Mouse (Mus musculus) gastrocnemius, postnatal 4 days (tissue): ENCODE data around the gene Ufc1. TPM values are rescaled to one million over a fixed set of nuclear protein-coding genes. Genes with fewer than 3 reads are reported as not detected.

Source experiments
- DNase-seq, 2 experiments: peaks; one replicate each; pipeline ENCODE4 v3.0.0; 2021 to 2022; ENCODE audit warnings: low spot score in 2 of 2, mixed read lengths in 2 of 2
- total RNA-seq, 2 experiments: library from RNA; stranded (reverse); gene quantifications; 2 replicates each; pipeline ENCODE4 v1.2.3; 2021

The Ufc1 gene
- total RNA-seq, 2 experiments from 2014 or later, result 88.1 to 89.8 TPM

GRCm38 (mm10) chr1:171271196-171271595 is 23.6 kb downstream of the Ufc1 start:
- DNase-seq, result no peak

- DNase-seq, result no peak
Measured at GRCm38 (mm10) chr1:171270573-171270900, 24.3 kb downstream of the Ufc1 start.

GRCm38 (mm10) chr1:171269848-171270572 is 24.8 kb downstream of the Ufc1 start, which contains the start of gene B4galt3:
Gene B4galt3, plus strand, starts transcription at chr1:171270328.
- peak; percentile 93 to 95 for DNase-seq

- no peak for DNase-seq
Measured at GRCm38 (mm10) chr1:171268341-171268740, 26.5 kb downstream of the Ufc1 start.

GRCm38 (mm10) chr1:171265971-171266744 is 28.7 kb downstream of the Ufc1 start:
- DNase-seq, result no peak

GRCm38 (mm10) chr1:171263666-171264461 is 31.0 kb downstream of the Ufc1 start:
- DNase-seq, result no peak

GRCm38 (mm10) chr1:171263185-171263611 is 31.6 kb downstream of the Ufc1 start:
- peak in 1 of 2 experiments; percentile 56 for DNase-seq

GRCm38 (mm10) chr1:171262594-171263130 is 32.2 kb downstream of the Ufc1 start:
- DNase-seq, result peak in 1 of 2 experiments; percentile 75

GRCm38 (mm10) chr1:171260316-171260715 is 34.5 kb downstream of the Ufc1 start:
- no peak for DNase-seq

GRCm38 (mm10) chr1:171258921-171259320 is 35.9 kb downstream of the Ufc1 start:
- no peak for DNase-seq

GRCm38 (mm10) chr1:171257781-171258180 is 37.0 kb downstream of the Ufc1 start:
- DNase-seq, result no peak

GRCm38 (mm10) chr1:171256937-171257548 is 37.8 kb downstream of the Ufc1 start:
- peak in 1 of 2 experiments; percentile 62 for DNase-seq

GRCm38 (mm10) chr1:171256095-171256818 is 38.6 kb downstream of the Ufc1 start:
- no peak for DNase-seq

GRCm38 (mm10) chr1:171252415-171252814 is 42.4 kb downstream of the Ufc1 start:
- no peak for DNase-seq

- peak in 1 of 2 experiments; percentile 69 for DNase-seq
Measured at GRCm38 (mm10) chr1:171251594-171252324, 43.1 kb downstream of the Ufc1 start.

- peak in 1 of 2 experiments; percentile 64 for DNase-seq
Measured at GRCm38 (mm10) chr1:171250680-171251593, 43.9 kb downstream of the Ufc1 start, which contains the start of gene Ndufs2. Gene Ndufs2, minus strand, starts transcription at chr1:171251388.

GRCm38 (mm10) chr1:171249913-171250600 is 44.8 kb downstream of the Ufc1 start, which contains the start of gene Adamts4:
Gene Adamts4, plus strand, starts transcription at chr1:171250421.
- DNase-seq, result peak in 1 of 2 experiments; percentile 67
